In the genomic region with DNA sequence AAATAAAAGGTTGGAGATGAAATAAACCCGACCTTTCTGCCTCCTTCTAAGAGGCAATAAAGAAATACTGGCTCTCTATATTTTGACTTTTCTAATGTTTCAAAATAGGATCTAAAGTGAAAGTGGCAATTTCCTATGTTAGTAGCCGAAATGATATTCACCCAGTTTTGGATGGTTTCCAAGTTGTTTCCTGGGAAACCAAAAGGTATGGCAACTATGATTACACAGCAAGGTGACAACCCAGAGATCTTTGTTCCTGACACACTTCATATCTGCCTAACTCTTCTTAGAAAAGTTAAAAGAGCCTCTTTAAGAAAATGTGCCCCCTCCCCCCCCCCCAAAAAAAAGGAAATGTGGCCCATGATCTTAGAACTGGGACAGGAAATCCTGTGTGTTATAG, we compare ENCODE assay signal across 14 mouse cellular contexts. TPM values are rescaled to one million over a fixed set of nuclear protein-coding genes. Genes with fewer than 3 reads are reported as not detected.
DNase-seq lines count a peak whose midpoint lies in the region; ATAC-seq lines count a peak whose summit lies in the region.
"Had no signal": no experiment of that assay in that cellular context is flagged by ENCODE, and none has a peak within 500 bp of the region (broad histone marks: within the 10 kb centered on the region; RNA-seq: fewer than 3 reads in every experiment).

No protein-coding gene starts in this region.

- H3K4me2 ChIP-seq in liver, embryonic 13.5 days, result no peak overlapping the region
- H3K4me2 ChIP-seq in liver, embryonic 12.5 days, result no peak overlapping the region
- no peak overlapping the region for H3K4me2 ChIP-seq in midbrain, embryonic 14.5 days (ENCODE audit: low read length)
- no peak overlapping the region for H3K4me2 ChIP-seq in midbrain, embryonic 15.5 days
- H3K4me2 ChIP-seq: heart, embryonic 11.5 days had no signal

- H3K27me3 ChIP-seq in liver, embryonic 13.5 days, result no peaks in the 10 kb centered on the region
- H3K27me3 ChIP-seq in liver, embryonic 12.5 days (replicated peaks), result no peaks in the 10 kb centered on the region
- no peaks in the 10 kb centered on the region for H3K27me3 ChIP-seq in midbrain, embryonic 14.5 days (ENCODE audit: control insufficient read depth, insufficient read depth, low read length)
- no peaks in the 10 kb centered on the region for H3K27me3 ChIP-seq in midbrain, embryonic 15.5 days (replicated peaks)

- no peak for ATAC-seq in liver, embryonic 13.5 days (ENCODE audit: low read depth)
- ATAC-seq in liver, embryonic 12.5 days, result no peak
- ATAC-seq in midbrain, embryonic 14.5 days (ENCODE audit: low FRiP score, low TSS enrichment), result no peak
- no peak for ATAC-seq in midbrain, embryonic 15.5 days (replicated peaks)
- peak; percentile 54 for ATAC-seq in erythroid progenitor cell, adult 5-6 weeks (replicated peaks; ENCODE audit: low FRiP score, poor library complexity, severe bottlenecking)
- ATAC-seq: hindbrain, postnatal 0 days had no signal

- H3K9ac ChIP-seq in liver, embryonic 13.5 days, result no peak overlapping the region
- no peak overlapping the region for H3K9ac ChIP-seq in liver, embryonic 12.5 days
- no peak overlapping the region for H3K9ac ChIP-seq in midbrain, embryonic 14.5 days (replicated peaks; ENCODE audit: low read length)
- no peak overlapping the region for H3K9ac ChIP-seq in midbrain, embryonic 15.5 days

- H3K9me3 ChIP-seq in liver, embryonic 13.5 days (replicated peaks), result no peaks in the 10 kb centered on the region
- no peaks in the 10 kb centered on the region for H3K9me3 ChIP-seq in liver, embryonic 12.5 days (replicated peaks)
- no peaks in the 10 kb centered on the region for H3K9me3 ChIP-seq in midbrain, embryonic 14.5 days (ENCODE audit: control insufficient read depth, low read length)
- no peaks in the 10 kb centered on the region for H3K9me3 ChIP-seq in midbrain, embryonic 15.5 days

- H3K36me3 ChIP-seq in liver, embryonic 13.5 days, result no peaks in the 10 kb centered on the region
- H3K36me3 ChIP-seq in liver, embryonic 12.5 days, result no peaks in the 10 kb centered on the region
- no peaks in the 10 kb centered on the region for H3K36me3 ChIP-seq in midbrain, embryonic 14.5 days (ENCODE audit: control insufficient read depth, insufficient read depth, low read length)
- H3K36me3 ChIP-seq in midbrain, embryonic 15.5 days (replicated peaks), result no peaks in the 10 kb centered on the region

- H3K4me3 ChIP-seq in liver, embryonic 13.5 days (replicated peaks), result no peak overlapping the region
- H3K4me3 ChIP-seq in liver, embryonic 12.5 days, result no peak overlapping the region
- H3K4me3 ChIP-seq in midbrain, embryonic 14.5 days (replicated peaks; ENCODE audit: low read depth, low read length), result no peak overlapping the region
- H3K4me3 ChIP-seq in midbrain, embryonic 15.5 days, result no peak overlapping the region

- DNase-seq in liver, embryonic 13.5 days, result no peak
- DNase-seq in midbrain, embryonic 14.5 days, result peak; percentile 41
- no peak for DNase-seq in spleen, postnatal 10 days (ENCODE audit: low spot score in 2 of 2)
- no peak for DNase-seq in frontal cortex, postnatal 14 days (ENCODE audit: low spot score in 2 of 2)
- DNase-seq: cerebellum, adult 18-20 months; cerebellum, postnatal 36 days; gastrocnemius, postnatal 25 days; heart, postnatal 4 days; right cerebral cortex, adult 18-20 months had no signal

- H3K4me1 ChIP-seq in liver, embryonic 13.5 days (replicated peaks), result peaks cover 12% of the 10 kb centered on the region
- no peaks in the 10 kb centered on the region for H3K4me1 ChIP-seq in liver, embryonic 12.5 days
- H3K4me1 ChIP-seq in midbrain, embryonic 14.5 days (ENCODE audit: control insufficient read depth, insufficient read depth, low read length), result no peaks in the 10 kb centered on the region
- no peaks in the 10 kb centered on the region for H3K4me1 ChIP-seq in midbrain, embryonic 15.5 days

- 52% methylated on average over 2 of the region's 2 CpGs for WGBS in liver, embryonic 13.5 days (ENCODE audit: insufficient replicate concordance)
- 54% methylated on average over 2 of the region's 2 CpGs for WGBS in liver, embryonic 12.5 days (ENCODE audit: insufficient replicate concordance)
- WGBS in midbrain, embryonic 14.5 days, result 58% methylated on average over 2 of the region's 2 CpGs
- WGBS in midbrain, embryonic 15.5 days, result 58% methylated on average over 2 of the region's 2 CpGs

- H3K27ac ChIP-seq in liver, embryonic 13.5 days, result peak overlapping the region; percentile 29; the same call in 1 of the 2 replicates
- H3K27ac ChIP-seq in liver, embryonic 12.5 days, result no peak overlapping the region
- no peak overlapping the region for H3K27ac ChIP-seq in midbrain, embryonic 14.5 days (replicated peaks; ENCODE audit: low read depth, low read length)
- no peak overlapping the region for H3K27ac ChIP-seq in midbrain, embryonic 15.5 days
- H3K27ac ChIP-seq: hindbrain, postnatal 0 days had no signal

RNA-seq across cellular contexts. Expression of a gene that starts 58.1 kb away (rescaled TPM):
- polyA plus RNA-seq in liver, embryonic 13.5 days (2015; fragmentation: Nextera tagmentation; extraction: Ambion mirVana), result 16.0 and 19.8 TPM in 2 replicates
- polyA plus RNA-seq in liver, embryonic 12.5 days (2016; fragmentation: Nextera tagmentation; extraction: Ambion mirVana), result 10.3 and 11.0 TPM in 2 replicates
- polyA plus RNA-seq in midbrain, embryonic 14.5 days (2014; fragmentation: Nextera tagmentation; extraction: Ambion mirVana), result 3.7 and 6.2 TPM in 2 replicates
- polyA plus RNA-seq in midbrain, embryonic 15.5 days (2015; fragmentation: Nextera tagmentation; extraction: Ambion mirVana), result 2.1 and 3.2 TPM in 2 replicates
- 136 and 145 TPM in 2 replicates for total RNA-seq in erythroid progenitor cell, adult 5-6 weeks (2015; ENCODE audit: low replicate concordance)
- total RNA-seq in erythroid progenitor cell, adult 5-6 weeks (2017; ENCODE audit: low replicate concordance), result 172 and 232 TPM in 2 replicates
